Mouse (Mus musculus) neural tube, embryonic 15.5 days (tissue): ENCODE measurements around the gene 1600014C23Rik. TPM values are rescaled to one million over a fixed set of nuclear protein-coding genes. Genes with fewer than 3 reads are reported as not detected.

Source experiments
- ATAC-seq: fragments of 200-750 bp; cut with Nextera tagmentation; 2 replicates; pipeline ENCODE4 v1.8.0; 2017; ENCODE audit warnings: mild to moderate bottlenecking, moderate TSS enrichment, moderate library complexity; ENCODE audit not compliant: low FRiP score
- H3K27ac ChIP-seq: fragments of 300-500 bp; sonication (generic); replicated peaks from 2 replicates; pipeline ENCODE4 v1.5.1; 2015; ENCODE audit warnings: mild to moderate bottlenecking, inconsistent platforms
- H3K27me3 ChIP-seq: fragments of 300-500 bp; sonication (generic); replicated peaks from 2 replicates; pipeline ENCODE4 v1.6.1; 2015; ENCODE audit warnings: inconsistent platforms
- H3K36me3 ChIP-seq: fragments of 300-500 bp; sonication (generic); 2 replicates; pipeline ENCODE4 v1.6.1; 2015; ENCODE audit warnings: inconsistent platforms
- H3K4me1 ChIP-seq: fragments of 300-500 bp; sonication (generic); 2 replicates; pipeline ENCODE4 v1.6.1; 2015; ENCODE audit warnings: inconsistent platforms
- H3K4me2 ChIP-seq: fragments of 300-500 bp; sonication (generic); 2 replicates; pipeline ENCODE4 v1.6.1; 2015; ENCODE audit warnings: inconsistent platforms, mild to moderate bottlenecking, moderate library complexity
- H3K4me3 ChIP-seq: fragments of 300-500 bp; sonication (generic); replicated peaks from 2 replicates; pipeline ENCODE4 v1.5.1; 2015; ENCODE audit warnings: mild to moderate bottlenecking, inconsistent platforms
- H3K9ac ChIP-seq: fragments of 300-500 bp; sonication (generic); replicated peaks from 2 replicates; pipeline ENCODE4 v1.6.1; 2015; ENCODE audit warnings: mild to moderate bottlenecking, inconsistent platforms
- H3K9me3 ChIP-seq: fragments of 300-500 bp; sonication (generic); replicated peaks from 2 replicates; pipeline ENCODE4 v1.6.1; 2016; ENCODE audit warnings: inconsistent platforms
- WGBS: fragments of 180-500 bp; shearing (Covaris S2); methylation state at CpG from one replicate; pipeline ENCODE4 v1.1.7; 2015; ENCODE audit warnings: mixed read lengths; 5-methylcytosine and 5-hydroxymethylcytosine counted together
- polyA plus RNA-seq: library from polyadenylated mRNA; unstranded; fragments of >200 nt; fragmentation: Nextera tagmentation; extraction: Ambion mirVana; gene quantifications from 2 replicates; pipeline ENCODE4 v1.2.1, GENCODE M21; 2015

The 1600014C23Rik gene
- polyA plus RNA-seq, 1 experiment from 2014 or later = not detected

- H3K4me3 ChIP-seq = peak overlapping the region; percentile 96
- H3K27ac ChIP-seq = peak overlapping the region; percentile 93
- H3K9ac ChIP-seq = peak overlapping the region; percentile 93
- peaks cover 45% of the 10 kb centered on the region for H3K4me1 ChIP-seq
- no peaks in the 10 kb centered on the region for H3K9me3 ChIP-seq
- WGBS = 25% methylated on average over 14 of the region's 14 CpGs
- H3K4me2 ChIP-seq = peak overlapping the region; percentile 74
- peak; percentile 10; the same call in 1 of the 2 replicates for ATAC-seq
- no peaks in the 10 kb centered on the region for H3K27me3 ChIP-seq
- H3K36me3 ChIP-seq = no peaks in the 10 kb centered on the region
Observed at GRCm38 (mm10) chr17:45684667-45685131, 48.9 kb downstream of the 1600014C23Rik start.

Other genes with a start within 250 kb of the 1600014C23Rik start
- 18.0 and 19.4 TPM in 2 replicates for gene Aars2, start 227.0 kb downstream of the 1600014C23Rik start, polyA plus RNA-seq
- gene Tcte1, start 210.4 kb downstream of the 1600014C23Rik start, polyA plus RNA-seq = 2.9 and 3.6 TPM in 2 replicates
- gene Tmem151b, start 184.2 kb downstream of the 1600014C23Rik start, polyA plus RNA-seq = 21.2 and 25.6 TPM in 2 replicates
- 4.8 and 10.1 TPM in 2 replicates for gene Nfkbie, start 178.1 kb downstream of the 1600014C23Rik start, polyA plus RNA-seq
- gene Slc35b2, start 170.0 kb downstream of the 1600014C23Rik start, polyA plus RNA-seq = 86.3 and 99.5 TPM in 2 replicates
- gene Hsp90ab1, start 160.6 kb downstream of the 1600014C23Rik start, polyA plus RNA-seq = 1,466 and 1,575 TPM in 2 replicates
- gene Slc29a1, start 134.2 kb downstream of the 1600014C23Rik start, polyA plus RNA-seq = 42.8 and 77.5 TPM in 2 replicates
- 1.5 and 1.6 TPM in 2 replicates for gene Mymx, start 131.7 kb downstream of the 1600014C23Rik start, polyA plus RNA-seq
- 0.77 and 1.2 TPM in 2 replicates for gene Capn11, start 74.5 kb downstream of the 1600014C23Rik start, polyA plus RNA-seq
- gene Mrpl14, start 47.5 kb downstream of the 1600014C23Rik start, polyA plus RNA-seq = 129 and 132 TPM in 2 replicates
- gene Tmem63b, start 46.9 kb downstream of the 1600014C23Rik start, polyA plus RNA-seq = 123 and 145 TPM in 2 replicates